Mouse (Mus musculus): ENCODE results near the gene Sept8. TPM values are rescaled to one million over a fixed set of nuclear protein-coding genes. Genes with fewer than 3 reads are reported as not detected.

Gene Sept8
- polyA plus RNA-seq (2015; fragmentation: Nextera tagmentation; extraction: Ambion mirVana): 27.8 and 29.4 TPM in 2 replicates

DNA sequence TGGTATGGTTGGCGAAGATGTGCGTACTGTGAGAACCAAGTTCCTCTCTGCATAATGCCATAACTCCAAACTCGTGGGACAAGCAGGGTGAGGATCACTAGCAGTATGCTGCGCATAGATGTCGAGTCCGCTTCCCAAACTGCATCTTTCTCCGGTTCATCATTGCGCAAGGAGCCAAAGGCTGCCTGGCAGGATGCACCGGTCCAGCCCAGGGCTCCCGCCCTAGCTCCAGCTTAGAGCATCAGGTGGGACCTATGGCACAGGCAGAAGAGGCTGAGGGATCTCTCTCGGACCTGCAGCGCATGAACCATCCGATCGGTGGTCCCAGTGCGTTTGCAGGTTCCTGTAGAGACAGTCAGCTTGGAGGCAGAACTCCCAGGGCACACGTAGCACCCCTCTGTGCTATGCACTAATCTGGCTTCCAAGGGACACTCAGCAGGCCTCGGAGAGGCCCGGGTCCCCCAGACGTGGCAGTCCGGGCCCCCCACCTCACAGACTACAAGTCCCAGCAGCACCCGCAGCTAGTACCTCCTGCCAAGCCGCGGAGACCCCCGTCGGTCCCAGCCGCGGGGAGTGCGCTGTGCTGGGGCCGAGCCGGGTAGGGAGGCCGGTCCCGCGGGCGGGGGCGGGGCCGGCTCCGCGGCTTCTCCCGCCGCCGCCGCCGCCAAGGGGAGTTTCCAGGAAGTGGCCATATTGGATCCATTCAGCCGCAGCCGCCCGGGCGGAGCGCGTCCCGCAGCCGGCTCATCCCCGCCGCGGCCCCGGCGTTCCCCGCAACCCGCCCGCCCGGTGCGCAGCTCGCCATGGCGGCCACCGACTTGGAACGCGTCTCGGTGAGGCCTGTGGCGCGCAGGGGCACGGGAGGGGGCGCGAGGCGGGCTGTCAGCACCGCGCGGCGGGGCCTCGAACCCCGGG, at the start of gene Sept8:
Gene Sept8 (plus strand): TSS at position 51 of the 915 bp plus-strand sequence.

DNA sequence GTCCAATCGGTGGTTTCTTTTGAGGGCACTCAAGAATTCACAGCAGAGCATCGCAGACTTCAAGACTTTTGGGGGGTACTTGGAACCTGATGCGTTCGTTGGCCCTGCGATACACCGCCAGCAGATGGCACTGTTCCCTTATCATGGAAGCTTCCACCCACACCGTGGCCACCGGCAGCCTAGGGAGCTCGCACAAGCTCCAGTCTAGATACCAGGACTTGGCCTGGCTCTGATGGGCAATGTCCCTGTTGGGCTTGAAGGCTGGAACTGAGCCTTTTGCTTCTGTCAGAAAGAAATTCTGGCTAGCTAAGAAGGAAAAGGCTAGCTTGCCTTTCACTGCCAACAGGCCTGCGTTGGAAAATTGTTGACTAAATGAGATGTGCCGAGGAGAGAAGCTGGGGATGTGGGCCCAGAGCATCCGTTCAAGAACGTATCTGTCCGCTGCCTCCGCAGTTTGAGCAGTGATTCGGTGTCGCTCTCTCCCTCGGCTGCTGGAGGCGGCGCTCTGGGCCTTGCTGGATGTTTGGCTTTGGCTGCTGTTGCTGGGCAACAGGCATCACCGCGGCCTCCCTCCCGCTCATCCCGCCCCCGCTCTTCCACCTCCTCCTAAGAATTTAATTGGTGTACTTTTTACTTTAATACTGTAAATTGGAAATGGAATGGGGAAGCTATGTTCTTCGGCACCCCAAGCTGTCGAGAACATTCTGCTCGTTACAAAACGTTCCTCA, 48.9 kb upstream of the Sept8 start, which contains the start of gene Gm9837:
Gene Gm9837 (minus strand): TSS at position 512 of the 728 bp plus-strand sequence.

GRCm38 (mm10) chr11:53479783-53480301, 39.2 kb upstream of the Sept8 start, which contains the start of the genes Gm9945 and Sowaha:
Gene Gm9945 (plus strand): TSS chr11:53480166.
Gene Sowaha (minus strand): TSS chr11:53480274.

GRCm38 (mm10) chr11:53567224-53568014, 48.4 kb downstream of the Sept8 start, which contains the start of gene Kif3a:
Gene Kif3a (plus strand): TSS chr11:53567379.

Other genes with a start within 250 kb of the Sept8 start
- 57.7 TPM in 2 replicates for gene Hspa4, start 218.8 kb upstream of the Sept8 start, polyA plus RNA-seq (2015; fragmentation: Nextera tagmentation; extraction: Ambion mirVana)
- gene Zcchc10, start 194.6 kb upstream of the Sept8 start, polyA plus RNA-seq (2015; fragmentation: Nextera tagmentation; extraction: Ambion mirVana): 16.6 and 17.1 TPM in 2 replicates
- 13.4 and 17.5 TPM in 2 replicates for gene Aff4, start 168.4 kb upstream of the Sept8 start, polyA plus RNA-seq (2015; fragmentation: Nextera tagmentation; extraction: Ambion mirVana)
- gene Leap2, start 96.1 kb upstream of the Sept8 start, polyA plus RNA-seq (2015; fragmentation: Nextera tagmentation; extraction: Ambion mirVana): 0.27 TPM in 1 of 2 replicates, not detected in the other
- gene Uqcrq, start 88.4 kb upstream of the Sept8 start, polyA plus RNA-seq (2015; fragmentation: Nextera tagmentation; extraction: Ambion mirVana): 515 and 595 TPM in 2 replicates
- gene Gdf9, start 88.2 kb upstream of the Sept8 start, polyA plus RNA-seq (2015; fragmentation: Nextera tagmentation; extraction: Ambion mirVana): 0.45 and 0.58 TPM in 2 replicates
- not detected in 2 replicates for gene Gm10447, start 62.1 kb upstream of the Sept8 start, polyA plus RNA-seq (2015; fragmentation: Nextera tagmentation; extraction: Ambion mirVana)
- 0.13 and 0.22 TPM in 2 replicates for gene Shroom1, start 62.1 kb upstream of the Sept8 start, polyA plus RNA-seq (2015; fragmentation: Nextera tagmentation; extraction: Ambion mirVana)
- gene Gm9837, start 48.8 kb upstream of the Sept8 start, polyA plus RNA-seq (2015; fragmentation: Nextera tagmentation; extraction: Ambion mirVana): not detected in 2 replicates
- gene Gm9945, start 39.1 kb upstream of the Sept8 start, polyA plus RNA-seq (2015; fragmentation: Nextera tagmentation; extraction: Ambion mirVana): 0.87 and 1.1 TPM in 2 replicates
- gene Sowaha, start 39.0 kb upstream of the Sept8 start, polyA plus RNA-seq (2015; fragmentation: Nextera tagmentation; extraction: Ambion mirVana): 15.1 and 15.2 TPM in 2 replicates
- gene Kif3a, start 48.1 kb downstream of the Sept8 start, polyA plus RNA-seq (2015; fragmentation: Nextera tagmentation; extraction: Ambion mirVana): 18.1 and 19.0 TPM in 2 replicates
- gene Il4, start 99.4 kb downstream of the Sept8 start, polyA plus RNA-seq (2015; fragmentation: Nextera tagmentation; extraction: Ambion mirVana): 2.4 and 3.7 TPM in 2 replicates
- gene Il13, start 115.4 kb downstream of the Sept8 start, polyA plus RNA-seq (2015; fragmentation: Nextera tagmentation; extraction: Ambion mirVana): not detected in 2 replicates
- gene Rad50, start 188.1 kb downstream of the Sept8 start, polyA plus RNA-seq (2015; fragmentation: Nextera tagmentation; extraction: Ambion mirVana): 28.2 and 30.8 TPM in 2 replicates
- not detected in 2 replicates for gene Il5, start 201.5 kb downstream of the Sept8 start, polyA plus RNA-seq (2015; fragmentation: Nextera tagmentation; extraction: Ambion mirVana)